Mouse (Mus musculus) myocyte (in vitro differentiated cells): ENCODE measurements around the gene Krtap28-13.

Experiments
- E2F4 ChIP-seq: IDR thresholded peaks from one replicate; pipeline ENCODE4 v1.6.1; 2011; ENCODE audit warnings: mild to moderate bottlenecking, control low read depth, moderate library complexity; ENCODE audit not compliant: insufficient read depth
- MAX ChIP-seq: IDR thresholded peaks from one replicate; pipeline ENCODE4 v1.6.1; 2011; ENCODE audit warnings: low read depth, mild to moderate bottlenecking, control low read depth
- POLR2A ChIP-seq: IDR thresholded peaks from one replicate; pipeline ENCODE4 v1.6.1; 2011; ENCODE audit warnings: low read depth, mild to moderate bottlenecking, control low read depth, moderate library complexity; ENCODE audit not compliant: insufficient read length
- POLR2AphosphoS2 ChIP-seq: IDR thresholded peaks from one replicate; pipeline ENCODE4 v1.6.1; 2011; ENCODE audit warnings: low read depth, control low read depth; ENCODE audit not compliant: insufficient read length
- TCF12 ChIP-seq: IDR thresholded peaks from one replicate; pipeline ENCODE4 v1.6.1; 2011; ENCODE audit warnings: mild to moderate bottlenecking, control low read depth; ENCODE audit not compliant: poor library complexity, insufficient read depth, severe bottlenecking
- USF1 ChIP-seq: IDR thresholded peaks from one replicate; pipeline ENCODE4 v1.6.1; 2011; ENCODE audit warnings: low read depth, mild to moderate bottlenecking, control low read depth, moderate library complexity

GRCm38 (mm10) chr1:83075526-83076189 is 14.9 kb downstream of the Krtap28-13 start:
- TF ChIP-seq POLR2A (no peak), MAX (no peak), USF1 (no peak), E2F4 (no peak), TCF12 (no peak), POLR2AphosphoS2 (no peak)
